Mouse (Mus musculus) cortical plate, adult 2 months (tissue): ENCODE measurements around the gene Map3k1.

Experiments used
- CTCF ChIP-seq: fragments of 200-500 bp; IDR thresholded peaks from 2 replicates; pipeline ENCODE4 v1.5.1; 2011; ENCODE audit warnings: mild to moderate bottlenecking, control low read depth, low read length; ENCODE audit not compliant: insufficient read depth; ENCODE audit errors: extremely low read depth
- POLR2A ChIP-seq: fragments of 200-500 bp; IDR thresholded peaks from 2 replicates; pipeline ENCODE4 v1.6.1; 2011; ENCODE audit warnings: mild to moderate bottlenecking, low read length, control low read depth; ENCODE audit not compliant: insufficient read depth; ENCODE audit errors: extremely low read depth

DNA sequence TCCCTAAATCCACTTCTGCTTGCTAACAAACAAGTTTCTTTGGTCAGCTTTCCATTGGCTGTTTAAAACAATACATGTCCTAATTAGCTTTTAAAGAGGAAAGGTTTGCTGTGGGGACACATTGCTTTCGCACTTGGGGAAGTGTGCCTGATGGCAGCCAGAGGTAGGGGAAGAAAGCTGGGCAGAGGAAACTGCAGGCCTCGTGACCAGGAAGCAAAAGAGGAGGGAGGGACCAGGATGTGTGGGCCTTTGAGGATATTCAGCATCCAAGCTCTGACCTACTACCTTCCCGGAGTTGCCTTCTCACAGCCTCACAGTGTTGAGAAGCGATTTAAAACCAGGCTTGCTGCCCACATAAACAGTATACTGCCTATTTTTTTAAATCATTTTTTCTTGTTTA lies 15.4 kb upstream of the Map3k1 start:
- TF ChIP-seq CTCF (no peak), POLR2A (no peak)
